Mouse (Mus musculus) intestine, postnatal 0 days (tissue): ENCODE measurements around the gene Snhg11. TPM values are rescaled to one million over a fixed set of nuclear protein-coding genes. Genes with fewer than 3 reads are reported as not detected.
"Not testable (repeated sequence)": the region's sequence is repeated elsewhere in the genome, so short reads cannot be mapped to it uniquely, and the experiment has no call there.

Source experiments
- ATAC-seq: fragments of 200-750 bp; cut with Nextera tagmentation; 2 replicates; pipeline ENCODE4 v1.8.0; 2017; ENCODE audit warnings: mild to moderate bottlenecking, moderate TSS enrichment, moderate library complexity
- H3K27ac ChIP-seq: fragments of 300-500 bp; sonication (generic); 2 replicates; pipeline ENCODE4 v1.5.1; 2014; ENCODE audit warnings: mild to moderate bottlenecking, low read depth, low read length, moderate library complexity
- H3K27me3 ChIP-seq: fragments of 300-500 bp; sonication (generic); replicated peaks from 2 replicates; pipeline ENCODE4 v1.6.1; 2014; ENCODE audit warnings: low read length, mixed read lengths; ENCODE audit not compliant: control insufficient read depth, insufficient read depth
- H3K36me3 ChIP-seq: fragments of 300-500 bp; sonication (generic); 2 replicates; pipeline ENCODE4 v1.6.1; 2014; ENCODE audit warnings: mild to moderate bottlenecking, moderate library complexity; ENCODE audit not compliant: control insufficient read depth, insufficient read depth
- H3K4me1 ChIP-seq: fragments of 300-500 bp; sonication (generic); replicated peaks from 2 replicates; pipeline ENCODE4 v1.6.1; 2014; ENCODE audit warnings: antibody characterized with exemption, low read length, mixed read lengths; ENCODE audit not compliant: control insufficient read depth, insufficient read depth
- H3K4me2 ChIP-seq: fragments of 300-500 bp; sonication (generic); replicated peaks from 2 replicates; pipeline ENCODE4 v1.6.1; 2014; ENCODE audit warnings: low read depth, mild to moderate bottlenecking, moderate library complexity
- H3K4me3 ChIP-seq: fragments of 300-500 bp; sonication (generic); 2 replicates; pipeline ENCODE4 v1.5.1; 2014; ENCODE audit warnings: low read depth, low read length
- H3K9ac ChIP-seq: fragments of 300-500 bp; sonication (generic); 2 replicates; pipeline ENCODE4 v1.6.1; 2014; ENCODE audit warnings: mild to moderate bottlenecking, low read depth, low read length
- H3K9me3 ChIP-seq: fragments of 300-500 bp; sonication (generic); 2 replicates; pipeline ENCODE4 v1.6.1; 2016; ENCODE audit warnings: mixed run types; ENCODE audit not compliant: control insufficient read depth
- CTCF ChIP-seq: sonication (generic); IDR thresholded peaks from 2 replicates; pipeline ENCODE4 v1.5.1; 2016; ENCODE audit warnings: low read depth, mild to moderate bottlenecking, control low read depth, antibody characterized with exemption, moderate library complexity
- WGBS: fragments of 180-500 bp; shearing (Covaris S2); extraction: QIAGEN DNeasy Blood & Tissue Kit; methylation state at CpG from one replicate; pipeline ENCODE4 v1.1.7; 2014; 5-methylcytosine and 5-hydroxymethylcytosine counted together
- polyA plus RNA-seq: library from polyadenylated mRNA; unstranded; fragments of >200 nt; fragmentation: Nextera tagmentation; extraction: Ambion mirVana; gene quantifications from 2 replicates; pipeline ENCODE4 v1.2.1, GENCODE M21; 2015

The Snhg11 gene
- polyA plus RNA-seq, 1 experiment from 2014 or later: 1.9 TPM

DNA sequence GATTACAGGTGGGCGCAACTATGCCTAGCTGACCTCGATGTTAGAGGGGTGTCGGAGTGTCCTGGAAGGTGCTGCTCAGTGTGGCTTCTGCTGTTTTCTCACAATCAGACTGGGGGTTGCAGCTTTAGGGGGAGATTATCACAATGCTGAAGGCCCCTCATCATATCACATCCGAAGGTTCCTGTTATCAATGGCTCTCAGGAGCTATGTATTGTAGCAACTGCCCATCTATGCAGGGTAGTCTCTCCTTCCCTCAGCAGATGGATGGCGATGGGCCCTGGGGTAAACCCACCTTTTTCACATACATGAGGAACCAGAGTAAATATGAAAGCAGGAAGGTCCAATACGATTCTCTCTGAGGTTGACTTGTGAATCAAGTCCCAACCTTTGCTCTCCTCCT lies 20.9 kb downstream of the Snhg11 start:
- Histone ChIP-seq H3K4me1 (no peaks in the 10 kb centered on the region), H3K27me3 (no peaks in the 10 kb centered on the region), H3K27ac (no peak overlapping the region), H3K9ac (no peak overlapping the region), H3K36me3 (no peaks in the 10 kb centered on the region), H3K9me3 (no peaks in the 10 kb centered on the region), H3K4me2 (no peak overlapping the region), H3K4me3 (no peak overlapping the region)
- no peak for ATAC-seq
- TF ChIP-seq CTCF: no peak
- 80% methylated on average over 6 of the region's 6 CpGs for WGBS

DNA sequence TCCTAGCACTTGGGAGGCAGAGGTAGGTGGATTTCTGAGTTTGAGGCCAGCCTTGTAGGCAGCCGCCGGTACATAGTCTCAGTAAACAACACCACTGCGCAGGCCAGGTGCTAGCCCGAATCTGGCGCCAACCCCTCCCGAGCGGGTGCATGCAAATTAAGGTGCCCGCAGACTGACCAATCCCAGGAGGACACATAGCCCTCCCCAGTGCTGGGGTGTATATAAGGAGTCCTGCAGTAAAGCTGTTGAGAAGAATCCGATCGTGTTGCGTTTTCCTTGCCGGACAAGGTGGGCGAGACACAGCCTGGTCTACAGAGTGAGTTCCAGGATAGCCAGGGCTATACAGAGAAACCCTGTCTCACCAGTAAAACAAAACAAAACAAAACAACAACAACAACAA lies 21.7 kb downstream of the Snhg11 start:
- H3K9me3 ChIP-seq, H3K27ac ChIP-seq, H3K27me3 ChIP-seq, H3K36me3 ChIP-seq, H3K9ac ChIP-seq, H3K4me2 ChIP-seq, H3K4me3 ChIP-seq, H3K4me1 ChIP-seq: not testable (repeated sequence)
- ATAC-seq: peak; percentile 51
- 55% methylated on average over 13 of the region's 13 CpGs for WGBS

DNA sequence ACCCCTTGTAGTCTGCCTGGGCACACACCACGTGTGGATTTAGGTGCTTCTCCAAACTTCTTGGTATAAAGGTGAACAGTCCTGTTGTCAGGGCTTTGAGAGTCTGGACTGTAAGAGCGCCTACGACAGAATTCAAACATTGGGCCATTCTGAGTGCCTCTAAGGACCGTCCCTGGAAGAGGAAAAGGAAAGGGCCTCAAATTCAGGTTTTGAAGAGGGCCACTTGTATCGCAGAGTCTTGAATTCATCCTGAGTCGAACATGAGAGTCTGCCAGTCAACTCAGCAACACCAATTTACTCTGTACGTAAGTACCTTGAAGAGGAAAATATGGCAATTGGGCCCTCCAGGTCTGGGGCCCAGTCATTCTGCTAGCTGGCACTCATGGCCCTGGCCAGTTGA lies 27.5 kb downstream of the Snhg11 start:
- Histone ChIP-seq H3K4me3 (no peak overlapping the region), H3K4me1 (no peaks in the 10 kb centered on the region), H3K27me3 (no peaks in the 10 kb centered on the region), H3K27ac (no peak overlapping the region), H3K9ac (no peak overlapping the region), H3K4me2 (no peak overlapping the region), H3K36me3 (no peaks in the 10 kb centered on the region), H3K9me3 (no peaks in the 10 kb centered on the region)
- WGBS: 86% methylated on average over 7 of the region's 7 CpGs
- ATAC-seq: no peak
- no peak for TF ChIP-seq CTCF

DNA sequence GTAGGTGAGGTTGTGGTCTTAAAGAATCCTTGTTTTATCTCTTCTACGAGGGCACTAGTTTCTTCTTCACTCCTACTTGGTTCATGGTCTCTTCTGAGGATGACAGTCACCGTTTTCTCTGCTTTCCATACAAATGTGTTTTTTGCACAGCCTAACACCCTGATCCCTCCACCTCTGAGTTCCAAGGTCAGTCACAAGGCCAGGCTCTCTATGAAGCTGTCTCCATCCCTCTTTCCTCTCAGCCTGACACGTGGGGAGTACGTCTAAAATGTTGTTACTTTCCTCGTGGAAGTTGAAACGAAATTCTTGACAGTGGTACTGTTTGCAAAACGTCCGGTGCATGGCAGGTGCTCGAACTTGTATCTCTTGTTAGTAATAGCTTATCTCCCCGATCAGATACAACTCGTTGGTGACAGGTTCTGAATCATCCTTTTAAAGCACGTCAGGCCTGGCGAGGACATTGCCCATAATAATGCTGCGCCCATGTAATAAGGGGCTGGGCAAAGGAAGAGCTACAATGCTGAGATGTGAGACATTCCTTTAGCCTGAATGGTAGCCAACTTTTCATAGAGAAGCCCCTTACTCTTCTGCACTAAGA lies 33.7 kb downstream of the Snhg11 start:
- H3K27me3 ChIP-seq: no peaks in the 10 kb centered on the region
- no peak overlapping the region for H3K27ac ChIP-seq
- no peaks in the 10 kb centered on the region for H3K36me3 ChIP-seq
- 19% methylated on average over 14 of the region's 14 CpGs for WGBS
- H3K4me2 ChIP-seq: peak overlapping the region; percentile 86
- H3K9ac ChIP-seq: peak overlapping the region; percentile 97; the same call in 1 of the 2 replicates
- H3K4me3 ChIP-seq: peak overlapping the region; percentile 96
- peak; percentile 50 for ATAC-seq
- H3K9me3 ChIP-seq: no peaks in the 10 kb centered on the region
- no peak for TF ChIP-seq CTCF
- H3K4me1 ChIP-seq: peaks cover 9% of the 10 kb centered on the region; the same call in 1 of the 2 replicates

DNA sequence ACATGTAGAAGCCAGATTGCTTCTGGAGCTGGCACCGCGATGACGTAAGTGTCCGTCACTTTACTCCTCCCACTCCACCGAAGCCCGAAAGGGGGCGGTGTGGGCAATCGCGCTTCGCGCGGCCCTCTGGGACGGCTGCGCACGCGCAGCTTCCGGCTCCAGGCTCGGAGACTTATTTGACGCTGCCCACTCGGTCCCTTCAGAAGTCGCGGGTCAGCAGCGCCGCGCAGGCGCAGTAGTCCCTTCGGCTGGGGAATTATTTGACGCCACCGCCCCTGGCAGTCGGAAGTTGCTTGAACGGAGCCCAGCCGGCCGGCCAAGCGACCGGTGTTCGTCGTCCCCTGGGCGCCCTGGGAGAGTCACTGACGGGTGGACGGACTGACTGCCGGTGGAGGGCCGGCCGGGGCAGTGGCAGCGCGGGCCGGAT lies 34.2 kb downstream of the Snhg11 start, which contains the start of gene Ralgapb:
Gene Ralgapb, plus strand, starts transcription at position 254 of the 427 bp plus-strand sequence.
- ATAC-seq: peak; percentile 88
- under 1% methylated on average over 46 of the region's 46 CpGs for WGBS
- H3K27me3 ChIP-seq: no peaks in the 10 kb centered on the region

DNA sequence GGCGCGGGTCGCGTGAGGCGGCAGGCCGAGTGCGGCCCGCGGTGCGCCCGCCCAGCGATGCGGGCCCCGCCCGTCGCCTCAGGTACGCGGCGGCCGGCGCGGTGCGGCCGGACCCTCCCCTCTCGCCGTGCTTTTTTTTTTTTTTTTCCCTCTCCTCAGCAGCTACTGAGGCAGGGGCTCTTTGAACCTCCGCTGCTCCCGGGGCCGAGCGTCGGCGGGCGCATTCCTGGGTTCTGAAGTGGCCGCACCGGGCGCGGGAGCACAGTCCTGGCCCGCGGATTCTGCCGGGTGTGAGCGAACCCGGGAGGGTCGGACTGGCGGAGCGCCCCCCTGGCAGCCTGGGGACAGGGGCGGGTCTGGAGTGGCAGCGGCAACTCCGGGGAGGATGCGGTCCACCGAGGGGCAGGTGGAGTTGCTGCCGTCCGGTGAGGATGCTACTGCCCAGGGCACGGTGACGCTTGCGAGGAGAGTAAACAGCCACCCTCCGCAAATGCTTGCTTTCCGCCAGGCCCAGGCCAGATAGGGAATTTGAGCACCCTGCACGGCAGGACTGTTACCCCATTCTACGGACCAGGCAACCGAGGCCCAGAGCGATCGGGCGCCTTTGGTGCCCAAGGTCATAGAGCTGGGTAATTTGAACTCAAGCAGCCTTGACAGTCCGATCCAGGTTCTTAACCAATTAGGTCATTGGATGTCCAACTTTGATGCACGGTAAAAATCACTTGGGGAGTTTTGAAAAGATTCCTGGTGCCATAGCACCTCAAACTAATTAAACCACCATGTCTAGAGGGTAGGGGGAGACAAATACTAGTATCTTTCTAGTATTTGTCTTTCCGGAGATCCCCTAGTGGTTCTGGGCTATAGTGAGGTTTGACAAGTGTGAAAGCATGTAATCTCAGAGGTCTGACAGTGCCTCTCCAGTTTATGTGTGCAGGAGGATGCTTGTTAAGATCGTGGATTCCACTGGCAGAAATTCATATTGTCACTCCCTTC lies 34.9 kb downstream of the Snhg11 start:
- ATAC-seq: peak; percentile 68
- no peak; the same call in 1 of the 2 replicates for TF ChIP-seq CTCF
- H3K9me3 ChIP-seq: no peaks in the 10 kb centered on the region
- peak overlapping the region; percentile 96 for H3K4me3 ChIP-seq
- peak overlapping the region; percentile 86 for H3K4me2 ChIP-seq
- no peaks in the 10 kb centered on the region for H3K27me3 ChIP-seq
- H3K9ac ChIP-seq: peak overlapping the region; percentile 97
- peak overlapping the region; percentile 94 for H3K27ac ChIP-seq
- peaks cover 9% of the 10 kb centered on the region; the same call in 1 of the 2 replicates for H3K4me1 ChIP-seq
- 2% methylated on average over 49 of the region's 67 CpGs for WGBS
- H3K36me3 ChIP-seq: no peaks in the 10 kb centered on the region

More for the DNA sequence above, 34.2 kb downstream of the Snhg11 start, which contains the start of gene Ralgapb:
- no peaks in the 10 kb centered on the region for H3K36me3 ChIP-seq
- peak within 1 kb of the TSS; percentile 86 for H3K4me2 ChIP-seq
- TF ChIP-seq CTCF: peak; percentile 80
- peak within 1 kb of the TSS; percentile 96 for H3K4me3 ChIP-seq
- peak within 1 kb of the TSS; percentile 94 for H3K27ac ChIP-seq
- H3K9ac ChIP-seq: peak within 1 kb of the TSS; percentile 97
- peaks cover 9% of the 10 kb centered on the region; the same call in 1 of the 2 replicates for H3K4me1 ChIP-seq
- no peaks in the 10 kb centered on the region for H3K9me3 ChIP-seq
